Mouse (Mus musculus) lung, postnatal 4 days (tissue): Measurements from ENCODE around the gene C2cd4d.

ENCODE experiments used
- DNase-seq, 2 experiments: peaks; one replicate each; pipeline ENCODE4 v3.0.0; 2021

C2cd4d gene

GRCm38 (mm10) chr3:94377028-94377923 is 15.0 kb downstream of the C2cd4d start:
- DNase-seq: no peak

GRCm38 (mm10) chr3:94379831-94380510 is 17.7 kb downstream of the C2cd4d start:
- no peak for DNase-seq

- no peak for DNase-seq
These were observed 20.1 kb downstream of the C2cd4d start for GRCm38 (mm10) chr3:94382308-94382707.

DNA sequence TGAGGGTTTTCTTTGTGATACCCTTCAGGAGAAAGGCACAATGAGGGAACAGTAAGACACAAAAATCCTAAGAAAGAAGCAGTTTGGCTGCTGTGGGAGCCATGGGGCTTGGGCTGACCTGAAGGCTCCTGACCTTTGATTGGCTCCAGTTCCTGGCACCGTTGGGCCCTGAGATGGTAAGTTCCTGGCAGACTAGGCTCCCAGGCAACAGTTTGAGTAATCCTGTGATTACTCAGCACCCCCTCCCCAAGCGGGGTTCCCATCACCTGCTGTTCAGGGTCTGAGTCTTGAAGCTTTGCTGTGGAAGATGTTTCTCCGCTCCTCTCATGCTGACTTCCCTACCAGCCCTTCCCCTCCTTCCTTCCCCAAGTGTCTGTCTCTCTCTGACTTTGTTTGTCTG is 21.2 kb downstream of the C2cd4d start:
- no peak for DNase-seq

GRCm38 (mm10) chr3:94386671-94387070 is 24.4 kb downstream of the C2cd4d start:
- DNase-seq: no peak

DNA sequence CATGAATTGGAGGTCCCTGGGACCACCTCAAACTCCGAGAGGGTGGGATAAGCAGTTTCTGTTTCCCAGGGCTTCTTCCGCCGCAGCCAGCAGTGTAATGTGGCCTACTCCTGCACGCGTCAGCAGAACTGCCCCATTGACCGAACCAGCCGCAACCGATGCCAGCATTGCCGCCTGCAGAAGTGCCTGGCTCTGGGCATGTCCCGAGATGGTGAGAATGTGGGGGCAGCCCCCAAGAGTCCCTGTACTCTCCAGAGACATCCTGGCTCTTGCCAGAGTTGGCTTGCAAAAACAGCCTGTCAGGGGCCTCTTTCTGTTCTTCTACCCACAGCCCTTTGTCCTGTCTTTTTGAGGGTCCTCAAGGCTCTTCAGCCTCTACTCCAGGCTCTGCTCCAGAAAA is 25.2 kb downstream of the C2cd4d start:
- peak in 1 of 2 experiments; percentile 20 for DNase-seq

DNA sequence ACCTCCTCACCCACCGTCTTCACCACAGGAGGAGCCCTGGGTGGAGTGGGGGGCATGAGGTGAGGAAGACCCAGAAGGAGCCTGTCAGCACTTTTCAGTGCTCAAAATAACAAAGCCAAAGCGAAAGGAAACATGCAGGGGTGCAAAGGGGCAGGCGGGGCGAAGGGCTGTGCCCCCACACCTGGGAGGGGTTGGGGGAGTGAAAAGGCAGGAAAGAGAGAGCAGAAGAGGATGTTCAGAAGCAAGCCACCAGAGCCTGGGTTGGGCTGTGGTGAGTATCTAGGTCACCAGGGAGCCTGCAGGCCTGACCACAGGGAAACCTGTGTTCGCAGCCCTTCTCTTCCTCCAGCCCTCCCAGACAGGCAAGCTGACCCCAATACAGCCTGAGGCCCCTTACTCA is 25.8 kb downstream of the C2cd4d start:
- peak in 1 of 2 experiments; percentile 23 for DNase-seq

- DNase-seq: no peak
These were observed 27.2 kb downstream of the C2cd4d start for GRCm38 (mm10) chr3:94389420-94389819.

DNA sequence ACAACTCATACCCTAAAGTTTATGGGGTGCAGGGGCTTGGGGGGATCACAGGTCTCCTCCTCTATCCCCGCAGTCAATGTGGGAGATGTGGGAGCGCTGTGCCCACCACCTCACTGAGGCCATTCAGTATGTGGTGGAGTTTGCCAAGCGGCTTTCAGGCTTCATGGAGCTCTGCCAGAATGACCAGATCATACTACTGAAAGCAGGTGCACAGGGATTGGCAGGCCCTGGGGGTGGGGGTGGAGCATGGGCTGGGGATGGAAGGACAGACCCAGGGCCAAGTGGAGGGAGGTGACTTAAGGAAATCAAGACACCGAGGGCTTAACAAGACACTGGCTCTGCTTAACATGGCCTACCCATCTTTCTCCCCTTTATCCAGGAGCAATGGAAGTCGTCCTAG is 28.8 kb downstream of the C2cd4d start:
- DNase-seq: no peak

- DNase-seq: no peak
These were observed 29.9 kb downstream of the C2cd4d start for GRCm38 (mm10) chr3:94392128-94392527.

- no peak for DNase-seq
These were observed 30.8 kb downstream of the C2cd4d start for GRCm38 (mm10) chr3:94393049-94393448.

- DNase-seq: no peak
These were observed 34.1 kb downstream of the C2cd4d start for GRCm38 (mm10) chr3:94396336-94396735.

- DNase-seq: no peak
These were observed 34.6 kb downstream of the C2cd4d start for GRCm38 (mm10) chr3:94396851-94397250.

DNA sequence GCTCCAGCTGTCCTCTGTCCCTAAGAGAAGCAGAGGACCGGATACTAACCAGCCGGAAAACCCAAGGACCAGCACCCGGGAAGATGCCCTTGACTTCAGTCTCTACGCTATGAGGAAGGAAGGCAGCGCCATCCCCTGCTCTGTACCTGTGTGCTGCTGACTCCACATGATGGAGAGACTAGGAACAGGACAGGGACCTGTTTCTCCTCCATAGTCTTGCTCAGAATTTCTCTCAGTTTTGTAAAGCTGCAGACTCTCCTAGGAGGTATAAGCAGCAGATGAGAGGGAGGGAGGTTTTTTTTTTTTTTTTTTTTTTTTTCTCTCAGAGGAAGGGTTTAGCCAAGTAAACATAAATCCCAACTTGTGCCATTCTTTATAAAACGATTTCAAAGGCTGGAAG is 36.0 kb downstream of the C2cd4d start, which contains the start of gene Lingo4:
Lingo4 (plus strand) TSS at position 301 of the 400 bp plus-strand sequence.
- DNase-seq: no peak

- peak in 1 of 2 experiments; percentile 25 for DNase-seq
These were observed 36.8 kb downstream of the C2cd4d start for GRCm38 (mm10) chr3:94398943-94399481.

DNA sequence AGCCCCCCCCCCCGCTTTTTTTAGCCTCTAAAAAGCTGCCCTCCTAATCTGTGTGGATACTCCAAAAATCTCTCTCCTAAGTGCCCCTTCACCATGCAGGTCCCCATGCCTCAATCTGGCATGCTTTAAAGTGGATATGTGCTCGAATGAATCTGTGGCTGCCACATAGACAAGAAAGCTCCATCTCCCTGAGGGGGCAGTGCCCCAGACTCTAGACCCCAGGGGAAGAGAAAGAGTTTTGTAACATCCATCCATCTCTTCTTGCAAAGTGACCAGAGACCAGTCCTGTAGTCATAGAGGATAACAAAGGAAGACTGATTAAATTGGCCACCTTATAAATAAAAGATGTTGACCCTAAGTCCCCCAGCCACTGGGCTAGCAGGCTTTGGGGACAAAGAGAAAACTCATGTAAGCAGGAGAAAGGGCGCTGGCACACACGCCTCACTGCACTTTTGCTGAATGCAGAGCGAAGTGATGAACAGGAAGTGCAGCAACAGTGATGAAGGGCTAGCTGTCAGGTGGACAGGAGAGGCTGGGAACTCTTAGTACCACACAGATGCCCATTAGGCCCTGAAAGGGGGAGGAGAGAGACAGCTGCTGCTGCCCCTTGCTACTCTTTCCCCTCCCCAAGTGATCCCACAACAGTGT is 37.5 kb downstream of the C2cd4d start:
- DNase-seq: no peak

- no peak for DNase-seq
These were observed 40.2 kb downstream of the C2cd4d start for GRCm38 (mm10) chr3:94402451-94402850.

DNA sequence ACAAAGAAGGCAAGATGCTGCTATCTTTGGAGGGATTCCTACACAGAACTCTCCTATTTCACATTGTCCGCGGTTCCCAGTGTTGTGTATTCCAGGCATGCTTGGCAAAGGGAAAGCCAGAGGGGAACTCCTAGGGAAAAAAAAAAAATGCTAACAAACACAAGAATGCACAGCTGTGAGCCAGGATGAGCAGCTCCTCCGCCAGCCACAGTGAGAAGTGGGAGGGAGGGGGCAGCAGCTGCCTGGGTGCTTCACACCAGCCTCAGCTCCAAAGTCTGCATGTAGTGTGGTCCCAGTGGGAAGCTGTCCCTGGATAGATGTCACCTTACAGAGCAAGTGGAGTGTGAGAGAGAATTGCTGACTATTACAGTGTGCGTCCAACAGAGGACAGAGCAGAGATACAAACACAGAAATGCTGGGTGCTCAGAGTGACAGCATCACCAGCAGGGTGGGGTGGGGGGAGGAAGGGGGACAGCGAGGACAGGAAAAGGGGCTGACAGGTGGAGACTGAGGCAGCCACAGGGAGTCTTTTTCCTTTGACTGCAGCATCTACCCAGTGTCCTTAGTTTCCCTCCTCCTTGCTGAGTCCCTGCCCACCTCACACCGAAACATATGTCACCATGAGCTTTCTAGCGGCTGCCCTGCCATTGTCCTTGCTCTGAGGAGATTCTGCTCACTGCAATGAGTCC is 42.3 kb downstream of the C2cd4d start:
- DNase-seq: peak in 1 of 2 experiments; percentile 69

DNA sequence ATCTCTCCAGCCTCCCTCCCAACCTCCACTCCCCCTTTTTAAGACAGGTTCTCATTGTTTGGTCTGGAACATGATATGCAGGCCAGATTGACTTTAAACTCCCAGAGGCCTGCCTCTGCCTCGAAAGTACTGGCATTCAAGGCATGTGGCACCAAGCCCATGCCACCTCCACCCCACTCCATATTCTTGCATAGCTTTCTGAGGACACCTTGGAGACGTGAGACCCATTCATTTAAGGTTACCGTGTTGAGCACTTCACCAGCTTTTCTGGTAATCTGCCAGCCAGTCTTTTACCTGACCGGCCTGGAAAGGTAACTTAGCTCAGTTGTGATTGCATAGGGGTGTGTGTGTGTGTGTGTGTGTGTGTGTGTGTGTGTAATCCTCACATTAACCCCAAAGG is 43.3 kb downstream of the C2cd4d start:
- DNase-seq: peak; percentile 34 to 70

- DNase-seq: no peak
These were observed 50.3 kb downstream of the C2cd4d start for GRCm38 (mm10) chr3:94412530-94412929.

GRCm38 (mm10) chr3:94413031-94413679 is 50.9 kb downstream of the C2cd4d start, which contains the start of gene Tdrkh:
Gene Tdrkh (plus strand): TSS chr3:94413273.
- peak; percentile 96 to 97 for DNase-seq
